ENCODE assay signal across 14 mouse cellular contexts in the genomic region with DNA sequence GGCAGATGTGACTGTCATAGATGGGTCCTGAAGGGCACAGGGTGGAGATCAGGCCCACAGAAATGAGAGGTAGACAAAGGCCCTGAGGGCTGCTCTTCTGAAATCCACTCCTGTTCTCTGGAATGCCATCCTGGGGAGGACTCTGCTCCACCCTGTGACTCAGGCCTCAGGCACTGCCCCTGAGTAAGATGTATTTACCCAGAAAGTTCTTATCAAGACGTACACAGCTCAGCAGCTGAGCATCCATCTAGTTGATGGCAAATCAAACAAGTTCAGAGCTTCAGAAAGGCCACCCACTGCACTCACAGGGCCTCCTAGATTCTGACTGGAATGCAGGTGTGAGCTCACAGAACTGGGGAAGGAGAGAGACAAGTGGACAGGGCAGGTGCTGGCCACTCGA. TPM values are rescaled to one million over a fixed set of nuclear protein-coding genes. Genes with fewer than 3 reads are reported as not detected.
A peak's percentile ranks its signal among the peaks of the same experiment; 100 is the strongest.
DNase-seq lines count a peak whose midpoint lies in the region; ATAC-seq and TF ChIP-seq lines count a peak whose summit lies in the region.
"Had no signal": no experiment of that assay in that cellular context is flagged by ENCODE, and none has a peak within 500 bp of the region (broad histone marks: within the 10 kb centered on the region; RNA-seq: fewer than 3 reads in every experiment).

No protein-coding gene starts in this region.

- no peak for ATAC-seq in erythroblast, adult 5-6 weeks (replicated peaks; ENCODE audit: low FRiP score, poor library complexity, severe bottlenecking)
- ATAC-seq in liver, embryonic 13.5 days (ENCODE audit: low read depth), result peak; percentile 94
- ATAC-seq in midbrain, embryonic 13.5 days, result no peak
- ATAC-seq: midbrain, embryonic 15.5 days had no signal

- peak; percentile 62 for DNase-seq in NIH3T3 (ENCODE audit: low read depth)
- DNase-seq in liver, embryonic 13.5 days, result peak; percentile 67
- peak; percentile 73 for DNase-seq in lung, postnatal 36 days
- DNase-seq in layer of hippocampus, adult 2 months (ENCODE audit: low spot score in 2 of 2), result no peak
- no peak for DNase-seq in cerebellum, adult 11-12 months
- DNase-seq: right cerebral cortex, postnatal 14 days had no signal

- H3K36me3 ChIP-seq in erythroblast, embryonic 14.5 days (ENCODE audit: control insufficient read depth), result peaks cover 3% of the 10 kb centered on the region; the same call in 1 of the 2 replicates
- no peaks in the 10 kb centered on the region for H3K36me3 ChIP-seq in liver, embryonic 13.5 days
- no peaks in the 10 kb centered on the region for H3K36me3 ChIP-seq in midbrain, embryonic 13.5 days
- H3K36me3 ChIP-seq: G1E; midbrain, embryonic 15.5 days; neural tube, embryonic 15.5 days had no signal

- no peaks in the 10 kb centered on the region for H3K27me3 ChIP-seq in erythroblast, embryonic 14.5 days (ENCODE audit: control insufficient read depth)
- peaks cover 10% of the 10 kb centered on the region; the same call in 1 of the 2 replicates for H3K27me3 ChIP-seq in liver, embryonic 13.5 days
- H3K27me3 ChIP-seq in midbrain, embryonic 13.5 days, result no peaks in the 10 kb centered on the region
- H3K27me3 ChIP-seq: midbrain, embryonic 15.5 days; neural tube, embryonic 15.5 days had no signal

- peaks cover 74% of the 10 kb centered on the region for H3K4me1 ChIP-seq in erythroblast, embryonic 14.5 days (ENCODE audit: control insufficient read depth)
- H3K4me1 ChIP-seq in liver, embryonic 13.5 days (replicated peaks), result peaks cover 68% of the 10 kb centered on the region
- H3K4me1 ChIP-seq in midbrain, embryonic 13.5 days (replicated peaks), result no peaks in the 10 kb centered on the region
- H3K4me1 ChIP-seq: midbrain, embryonic 15.5 days; neural tube, embryonic 15.5 days had no signal

- no peaks in the 10 kb centered on the region for H3K9me3 ChIP-seq in erythroblast, embryonic 14.5 days (ENCODE audit: control insufficient read depth, low read length)
- H3K9me3 ChIP-seq in liver, embryonic 13.5 days (replicated peaks), result no peaks in the 10 kb centered on the region
- no peaks in the 10 kb centered on the region for H3K9me3 ChIP-seq in midbrain, embryonic 13.5 days
- H3K9me3 ChIP-seq: G1E; midbrain, embryonic 15.5 days; neural tube, embryonic 15.5 days had no signal

- peak overlapping the region; percentile 50 for H3K4me2 ChIP-seq in liver, embryonic 13.5 days
- no peak overlapping the region for H3K4me2 ChIP-seq in midbrain, embryonic 13.5 days (replicated peaks)
- H3K4me2 ChIP-seq: hindbrain, embryonic 14.5 days; midbrain, embryonic 15.5 days; neural tube, embryonic 15.5 days had no signal

- WGBS in liver, embryonic 13.5 days (ENCODE audit: insufficient replicate concordance), result 15% methylated on average over 2 of the region's 2 CpGs
- WGBS in midbrain, embryonic 13.5 days, result 60% methylated on average over 2 of the region's 2 CpGs

- H3K4me3 ChIP-seq in erythroblast, embryonic 14.5 days (replicated peaks), result peak overlapping the region; percentile 10
- no peak overlapping the region for H3K4me3 ChIP-seq in liver, embryonic 13.5 days (replicated peaks)
- no peak overlapping the region for H3K4me3 ChIP-seq in layer of hippocampus, adult 2 months
- no peak overlapping the region for H3K4me3 ChIP-seq in midbrain, embryonic 13.5 days (replicated peaks)
- H3K4me3 ChIP-seq: midbrain, embryonic 15.5 days; neural tube, embryonic 15.5 days had no signal

- H3K9ac ChIP-seq in liver, embryonic 13.5 days, result peak overlapping the region; percentile 67
- no peak overlapping the region for H3K9ac ChIP-seq in midbrain, embryonic 13.5 days (replicated peaks)
- H3K9ac ChIP-seq: hindbrain, embryonic 14.5 days; midbrain, embryonic 15.5 days; neural tube, embryonic 15.5 days had no signal

- no peak for TF ChIP-seq CTCF in layer of hippocampus, adult 2 months (conservative IDR thresholded peaks at IDR 0.05)

- peak overlapping the region; percentile 96 for H3K27ac ChIP-seq in liver, embryonic 13.5 days
- no peak overlapping the region for H3K27ac ChIP-seq in layer of hippocampus, adult 2 months
- H3K27ac ChIP-seq in midbrain, embryonic 13.5 days, result no peak overlapping the region
- H3K27ac ChIP-seq: hindbrain, embryonic 14.5 days; kidney, postnatal 0 days; midbrain, embryonic 15.5 days; neural tube, embryonic 15.5 days had no signal

RNA-seq across cellular contexts. Expression of a gene that starts 4.0 kb away (rescaled TPM):
- 0.08 and 0.10 TPM in 2 replicates for polyA plus RNA-seq in erythroblast, embryonic 14.5 days (2012)
- not detected in 2 replicates for total RNA-seq in erythroblast, adult 5-6 weeks (2015; ENCODE audit: low replicate concordance)
- not detected in 2 replicates for total RNA-seq in erythroblast, adult 5-6 weeks (2017; ENCODE audit: low replicate concordance)
- 3.4 and 3.8 TPM in 2 replicates for polyA plus RNA-seq in liver, embryonic 13.5 days (2015; fragmentation: Nextera tagmentation; extraction: Ambion mirVana)
- total RNA-seq in layer of hippocampus, adult 2 months (2021), result 1 to 10 TPM; 2.7 to 3.5 TPM
- polyA plus RNA-seq in midbrain, embryonic 13.5 days (2015; fragmentation: Nextera tagmentation; extraction: Ambion mirVana), result 13.0 and 15.1 TPM in 2 replicates

Comparison
In these comparisons a context has a peak if more than half of its experiments do, and no peak if none do; other contexts are left out.
1. DNase-seq: peak in NIH3T3 (single experiment), liver, embryonic 13.5 days (single experiment) and lung, postnatal 36 days (single experiment); none in layer of hippocampus, adult 2 months (0 of 2) and cerebellum, adult 11-12 months (single experiment).